ENCODE assay signal across 13 mouse cellular contexts in genomic region chr3:136611682-136612081, GRCm38 (mm10). TPM values are rescaled to one million over a fixed set of nuclear protein-coding genes. Genes with fewer than 3 reads are reported as not detected.
DNase-seq lines count a peak whose midpoint lies in the region; ATAC-seq lines count a peak whose summit lies in the region.
"Had no signal": no experiment of that assay in that cellular context is flagged by ENCODE, and none has a peak within 500 bp of the region (broad histone marks: within the 10 kb centered on the region; RNA-seq: fewer than 3 reads in every experiment).

No protein-coding gene starts in this region.

- no peaks in the 10 kb centered on the region for H3K9me3 ChIP-seq in midbrain, embryonic 10.5 days (replicated peaks)
- no peaks in the 10 kb centered on the region for H3K9me3 ChIP-seq in forebrain, embryonic 12.5 days
- H3K9me3 ChIP-seq: intestine, embryonic 15.5 days had no signal

- H3K4me3 ChIP-seq in midbrain, embryonic 10.5 days = no peak overlapping the region
- no peak overlapping the region for H3K4me3 ChIP-seq in forebrain, embryonic 12.5 days (replicated peaks)
- H3K4me3 ChIP-seq: intestine, embryonic 15.5 days had no signal

- no peak overlapping the region for H3K27ac ChIP-seq in midbrain, embryonic 10.5 days (replicated peaks)
- no peak overlapping the region for H3K27ac ChIP-seq in forebrain, embryonic 12.5 days
- H3K27ac ChIP-seq: intestine, embryonic 15.5 days had no signal

- H3K27me3 ChIP-seq in midbrain, embryonic 10.5 days (ENCODE audit: low read depth, poor library complexity, severe bottlenecking) = no peaks in the 10 kb centered on the region
- no peaks in the 10 kb centered on the region for H3K27me3 ChIP-seq in forebrain, embryonic 12.5 days
- H3K27me3 ChIP-seq: intestine, embryonic 15.5 days had no signal

- H3K36me3 ChIP-seq in midbrain, embryonic 10.5 days = no peaks in the 10 kb centered on the region
- H3K36me3 ChIP-seq in forebrain, embryonic 12.5 days (replicated peaks) = no peaks in the 10 kb centered on the region
- H3K36me3 ChIP-seq: intestine, embryonic 15.5 days had no signal

- H3K4me1 ChIP-seq in midbrain, embryonic 10.5 days = peaks cover 9% of the 10 kb centered on the region; the same call in 1 of the 2 replicates
- peaks cover 6% of the 10 kb centered on the region; the same call in 1 of the 2 replicates for H3K4me1 ChIP-seq in forebrain, embryonic 12.5 days
- H3K4me1 ChIP-seq: intestine, embryonic 15.5 days had no signal

- H3K4me2 ChIP-seq in forebrain, embryonic 12.5 days = no peak overlapping the region
- H3K4me2 ChIP-seq: intestine, embryonic 15.5 days had no signal

- peak; percentile 17 for DNase-seq in layer of hippocampus, adult 9-11 months
- no peak for DNase-seq in layer of hippocampus, postnatal 36 days
- peak; percentile 83 for DNase-seq in CD4-positive helper T cell, adult 2 months (ENCODE audit: low read depth, low spot score)
- peak; percentile 58 for DNase-seq in telencephalon, adult 2 months (ENCODE audit: low read depth, low spot score)
- DNase-seq in midbrain, embryonic 10.5 days (ENCODE audit: low spot score) = no peak
- DNase-seq in cerebellum, postnatal 25 days = no peak
- DNase-seq: cerebellum, adult 11 months; heart, postnatal 4 days; kidney, postnatal 25 days; liver had no signal

- 82% methylated on average over 4 of the region's 4 CpGs for WGBS in midbrain, embryonic 10.5 days
- WGBS in forebrain, embryonic 12.5 days = 89% methylated on average over 4 of the region's 4 CpGs

- ATAC-seq in common myeloid progenitor, adult 5-6 weeks (replicated peaks; ENCODE audit: low read depth, poor library complexity, severe bottlenecking) = peak; percentile 90
- ATAC-seq in forebrain, embryonic 12.5 days (ENCODE audit: low FRiP score) = no peak
- ATAC-seq: intestine, embryonic 15.5 days had no signal

- H3K9ac ChIP-seq in forebrain, embryonic 12.5 days = no peak overlapping the region
- H3K9ac ChIP-seq: intestine, embryonic 15.5 days had no signal

RNA-seq across cellular contexts. Expression of gene Ppp3ca, which starts 58.2 kb away (rescaled TPM):
- total RNA-seq in layer of hippocampus, postnatal 36 days (2021) = 1,000 to 10,000 TPM; 1,278 to 1,345 TPM
- 35.6 and 45.0 TPM in 2 replicates for total RNA-seq in common myeloid progenitor, adult 5-6 weeks (2017)
- 30.0 and 36.8 TPM in 2 replicates for polyA plus RNA-seq in midbrain, embryonic 10.5 days (2016; fragmentation: Nextera tagmentation; extraction: Ambion mirVana)
- polyA plus RNA-seq in forebrain, embryonic 12.5 days (2016; fragmentation: Nextera tagmentation; extraction: Ambion mirVana) = 84.3 and 92.4 TPM in 2 replicates

Comparison
In these comparisons a context has a peak if more than half of its experiments do, and no peak if none do; other contexts are left out.
1. DNase-seq: peak in layer of hippocampus, adult 9-11 months (single experiment), CD4-positive helper T cell, adult 2 months (single experiment) and telencephalon, adult 2 months (single experiment); none in layer of hippocampus, postnatal 36 days (0 of 2), midbrain, embryonic 10.5 days (single experiment) and cerebellum, postnatal 25 days (0 of 2).
2. RNA of gene Ppp3ca, which starts 58.2 kb away (total RNA-seq): 1,278 to 1,345 TPM in layer of hippocampus, postnatal 36 days; 35.6 to 45.0 TPM in common myeloid progenitor, adult 5-6 weeks; every median in the first group is over 10 times any median in the second.